Comparison of ENCODE assay signal across 13 mouse cellular contexts in genomic region chr5:105580909-105581308, GRCm38 (mm10).
"Had no signal": no experiment of that assay in that cellular context is flagged by ENCODE, and none has a peak within 500 bp of the region (broad histone marks: within the 10 kb centered on the region; RNA-seq: fewer than 3 reads in every experiment).

No protein-coding gene starts in this region.

- H3K36me3 ChIP-seq: intestine, embryonic 15.5 days; limb, embryonic 10.5 days had no signal

- H3K9me3 ChIP-seq: intestine, embryonic 15.5 days; limb, embryonic 10.5 days; midbrain, embryonic 10.5 days; neural tube, embryonic 15.5 days had no signal

- ATAC-seq: intestine, embryonic 15.5 days; lung, postnatal 0 days had no signal

- H3K9ac ChIP-seq: intestine, embryonic 15.5 days; neural tube, embryonic 15.5 days had no signal

- H3K27ac ChIP-seq: intestine, embryonic 15.5 days; left cerebral cortex, adult 2 months; limb, embryonic 10.5 days; midbrain, embryonic 10.5 days; neural tube, embryonic 15.5 days had no signal

- DNase-seq: lung, adult 18-20 months; lung, postnatal 4 days; midbrain, embryonic 14.5 days; right cerebral cortex, adult 18-20 months; right cerebral cortex, postnatal 25 days; thymus, postnatal 36 days had no signal

- H3K4me2 ChIP-seq: intestine, embryonic 15.5 days; neural tube, embryonic 15.5 days had no signal

- H3K27me3 ChIP-seq: intestine, embryonic 15.5 days; neural tube, embryonic 15.5 days had no signal

- H3K4me3 ChIP-seq: intestine, embryonic 15.5 days; left cerebral cortex, adult 2 months; limb, embryonic 10.5 days; midbrain, embryonic 10.5 days; myocyte; neural tube, embryonic 15.5 days had no signal
